Mouse (Mus musculus): ENCODE measurements around the gene Aspscr1.

DNA sequence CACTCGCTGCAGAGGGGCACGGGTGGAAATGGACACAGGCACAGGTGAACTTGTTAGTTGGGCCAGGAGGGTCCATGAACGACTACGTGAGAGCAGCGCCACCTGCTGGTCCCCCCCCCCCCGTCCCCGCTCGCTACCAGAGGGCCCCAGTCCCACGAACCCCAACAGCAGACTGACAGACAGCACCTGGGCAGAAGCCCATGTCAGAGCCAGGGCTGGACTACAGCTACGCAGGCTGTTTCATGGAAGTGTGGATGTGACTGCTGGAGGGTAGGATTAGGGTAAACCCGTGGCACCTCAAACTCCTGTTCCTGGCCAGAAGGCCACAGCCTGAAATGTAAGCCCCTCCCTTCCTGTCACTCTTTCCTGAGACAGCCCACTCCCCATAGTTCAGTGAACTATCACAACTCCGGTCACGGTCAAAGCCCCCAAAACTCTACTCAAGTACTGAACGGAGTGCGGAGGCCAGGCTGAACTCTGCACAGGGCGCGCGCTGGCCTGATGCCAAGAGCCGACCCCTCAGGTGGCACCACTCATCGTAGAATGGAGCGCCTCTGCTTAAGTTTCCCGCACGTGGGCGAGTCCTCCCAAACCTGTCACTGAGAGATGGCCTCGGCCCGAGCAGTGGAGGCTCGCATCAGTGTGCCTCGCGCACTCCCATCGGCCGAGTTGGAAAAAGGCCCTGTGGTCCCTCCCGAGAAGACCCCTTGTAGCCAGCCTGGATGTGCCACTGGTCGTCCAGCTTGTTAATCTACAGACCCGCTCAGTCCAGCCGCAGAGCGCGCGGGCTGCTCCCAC lies 40.2 kb downstream of the Aspscr1 start:
- peak; percentile 56; the same call in 1 of the 2 replicates for TF ChIP-seq CTCF (IDR thresholded peaks at IDR 0.05; ENCODE audit: low read depth, low read length)
- TF ChIP-seq GATA1 (IDR thresholded peaks at IDR 0.05; ENCODE audit: borderline replicate concordance, low read length): no peak

Measured in G1E (cell line).